Mouse (Mus musculus): ENCODE measurements at regions not wholly inside any gene's neighbourhood (a gene's known extent, or its start where the extent isn't known, plus 50 kb on each side); places are given as distances from the start of the nearest gene placed in this dataset.

DNA sequence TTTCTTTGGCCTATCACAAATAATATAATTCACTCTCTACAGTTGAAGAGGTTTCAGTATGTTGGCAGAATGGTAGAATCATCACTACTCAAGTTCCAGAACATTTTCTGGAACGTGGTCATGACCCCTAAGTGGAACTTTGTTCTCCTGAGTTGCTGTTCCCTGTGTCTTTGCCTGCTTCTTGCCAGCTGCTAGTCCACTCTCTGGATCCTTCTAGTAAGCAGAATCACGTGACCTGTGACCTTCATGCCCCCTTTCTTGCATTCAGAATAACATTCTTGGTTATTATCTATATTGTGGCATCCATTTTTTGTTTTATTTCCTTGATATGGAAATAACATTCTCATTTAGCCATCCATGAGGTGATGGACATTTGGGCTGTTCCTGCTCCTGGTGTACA lies 291.5 kb upstream of the Sall1 start:
- DNase-seq (ENCODE audit: low spot score in 2 of 2), result no peak

DNA sequence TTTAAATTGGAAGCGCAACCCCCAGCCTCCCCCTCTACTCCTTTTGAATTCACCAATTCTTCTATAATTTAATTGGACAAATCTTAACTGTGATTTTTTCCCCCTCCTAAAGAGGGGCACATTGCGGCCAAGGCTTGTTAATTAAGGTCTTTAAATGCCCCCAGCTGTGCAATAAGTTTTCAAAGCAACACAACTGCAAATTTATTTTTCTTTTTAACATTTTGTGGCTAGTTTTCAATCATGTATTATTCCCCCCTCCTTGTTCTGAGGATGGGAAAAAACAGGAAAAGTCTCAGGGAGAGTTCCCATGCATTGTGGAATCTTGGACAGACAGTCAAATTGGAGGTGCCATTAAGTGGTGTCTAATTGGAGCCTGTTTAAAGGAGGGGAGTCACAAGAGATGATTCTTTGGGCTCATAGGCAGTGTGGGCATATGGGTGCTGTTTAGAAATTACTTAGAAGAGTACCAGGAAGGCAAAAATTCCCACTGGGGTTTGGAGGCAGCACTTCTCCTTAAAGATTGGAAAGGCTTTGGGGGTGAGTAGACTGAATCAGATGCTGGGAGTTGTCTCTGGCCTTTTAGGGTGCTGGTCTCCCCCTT lies 281.9 kb upstream of the Sall1 start:
- DNase-seq (ENCODE audit: low spot score in 2 of 2), result no peak

DNA sequence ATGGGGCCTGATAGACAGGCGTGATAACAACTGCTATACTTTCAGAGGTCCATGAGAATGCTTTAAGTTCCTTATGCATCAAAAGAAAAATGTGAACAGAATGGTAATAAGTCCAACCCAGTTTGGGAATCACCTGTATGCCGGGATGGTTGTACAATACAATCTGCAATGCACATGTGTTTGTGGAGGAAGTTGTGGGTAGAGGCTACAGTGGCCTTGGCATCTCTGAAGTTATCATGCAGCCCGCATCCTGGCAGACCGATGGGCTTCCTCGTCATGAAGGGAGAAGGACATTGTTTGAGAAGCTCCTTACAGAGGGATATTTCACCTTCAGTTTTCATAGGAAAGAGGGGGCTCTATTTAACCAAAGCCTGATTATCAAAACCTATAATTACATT lies 281.3 kb upstream of the Sall1 start:
- no peak for DNase-seq (ENCODE audit: low spot score in 2 of 2)

DNA sequence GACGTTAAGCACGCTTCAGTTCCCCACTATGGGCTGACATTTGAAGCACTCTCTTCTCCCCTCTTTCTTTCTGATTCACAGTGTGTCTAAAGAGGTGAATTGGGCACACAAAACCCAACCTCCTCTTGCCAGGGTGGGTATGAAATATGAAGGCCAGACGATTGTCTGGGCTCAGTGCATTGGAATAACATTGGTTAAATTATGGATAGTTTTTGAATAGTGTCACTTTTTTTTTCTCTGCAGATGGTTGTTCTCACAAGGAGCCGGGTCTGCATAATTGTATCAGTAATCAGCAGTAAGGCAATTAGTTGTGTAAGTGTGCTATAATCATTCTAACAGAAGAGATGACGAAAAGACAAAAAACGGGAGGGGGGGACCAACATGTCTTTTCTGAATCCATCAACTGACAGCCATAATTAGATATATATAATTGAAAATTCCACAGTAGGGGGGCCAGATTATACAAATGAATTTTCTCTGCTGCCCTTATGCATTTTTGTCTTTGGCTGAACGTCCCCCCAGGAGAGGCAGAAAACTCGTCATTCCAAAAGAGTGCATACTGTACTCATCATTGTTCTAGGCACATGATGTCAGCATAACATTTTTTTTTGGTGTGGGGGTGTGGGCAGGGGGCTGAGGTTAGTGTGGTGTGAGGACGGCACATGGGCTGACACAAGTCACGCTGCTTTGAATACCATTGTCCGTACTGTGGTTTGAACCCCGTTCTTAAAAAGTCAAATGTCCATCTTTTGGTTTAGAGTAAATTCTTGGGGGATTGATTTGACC lies 280.7 kb upstream of the Sall1 start:
- no peak for DNase-seq (ENCODE audit: low spot score in 2 of 2)

DNA sequence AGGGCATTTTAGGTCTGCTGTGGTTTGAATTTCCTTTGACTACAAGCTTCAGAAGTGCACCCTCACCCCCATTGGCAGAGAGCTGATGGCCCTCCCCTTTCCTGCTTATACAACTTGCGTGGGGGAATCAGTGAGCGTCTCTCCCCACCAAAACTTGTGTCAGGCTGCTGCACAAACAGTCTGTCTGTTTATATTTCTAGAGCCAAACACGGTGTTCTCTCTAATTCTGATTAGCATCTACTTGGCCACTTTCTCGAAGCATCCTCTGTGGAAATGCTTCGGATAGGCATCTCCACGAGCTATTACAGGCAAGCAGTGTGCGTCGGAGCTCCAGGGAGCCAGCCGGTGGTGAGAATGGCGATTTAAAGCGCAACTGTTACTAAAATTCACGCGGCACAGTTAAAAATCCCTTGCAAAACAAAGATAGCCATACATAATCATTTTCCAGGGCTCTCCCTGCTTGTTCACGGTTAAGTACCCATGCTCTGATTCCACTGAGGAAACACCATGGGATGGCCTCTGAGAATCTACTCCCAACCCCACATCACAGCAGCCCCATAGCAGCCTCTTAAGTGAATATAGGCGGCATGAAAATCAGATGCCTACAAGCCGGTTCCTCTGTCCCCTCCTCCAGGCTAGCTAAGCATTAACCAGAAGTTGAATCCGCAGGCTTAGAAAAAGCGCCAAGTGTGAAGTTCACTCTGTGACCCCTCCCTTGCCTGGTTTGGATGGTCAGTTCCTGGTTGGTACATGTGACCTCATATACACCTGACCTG lies 273.7 kb upstream of the Sall1 start:
- peak in 1 of 2 experiments; percentile 7 for DNase-seq (ENCODE audit: low spot score in 2 of 2)

DNA sequence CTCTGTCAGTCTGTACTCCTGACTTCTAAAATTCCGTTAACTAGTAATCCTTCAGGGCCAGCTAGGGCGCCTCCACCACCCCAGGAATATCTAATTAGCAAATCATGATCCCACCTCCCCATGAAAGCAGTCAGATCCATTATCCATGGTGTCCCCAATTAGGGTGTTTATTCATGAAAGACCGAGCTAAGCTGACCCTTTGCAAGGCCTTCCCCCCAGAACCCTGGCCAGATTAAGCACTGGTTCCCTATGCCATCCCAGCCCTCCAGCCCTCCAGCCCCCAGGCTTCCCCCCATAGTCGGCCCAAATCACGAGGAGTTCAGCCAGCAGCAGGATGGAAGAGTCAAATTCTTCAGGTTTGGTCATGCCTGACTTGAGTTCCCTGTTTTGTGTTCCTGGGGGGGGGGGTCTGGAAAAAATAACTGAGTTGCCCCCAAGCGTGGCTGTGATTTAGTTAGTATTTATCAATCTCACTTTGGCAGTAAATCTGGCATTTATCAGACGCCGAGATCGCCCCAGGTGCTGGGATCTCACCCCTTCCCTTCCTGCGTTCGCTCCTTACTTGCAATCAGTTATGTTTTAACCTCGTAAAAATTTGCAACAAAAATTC lies 272.7 kb upstream of the Sall1 start:
- no peak for DNase-seq (ENCODE audit: low spot score in 2 of 2)

DNA sequence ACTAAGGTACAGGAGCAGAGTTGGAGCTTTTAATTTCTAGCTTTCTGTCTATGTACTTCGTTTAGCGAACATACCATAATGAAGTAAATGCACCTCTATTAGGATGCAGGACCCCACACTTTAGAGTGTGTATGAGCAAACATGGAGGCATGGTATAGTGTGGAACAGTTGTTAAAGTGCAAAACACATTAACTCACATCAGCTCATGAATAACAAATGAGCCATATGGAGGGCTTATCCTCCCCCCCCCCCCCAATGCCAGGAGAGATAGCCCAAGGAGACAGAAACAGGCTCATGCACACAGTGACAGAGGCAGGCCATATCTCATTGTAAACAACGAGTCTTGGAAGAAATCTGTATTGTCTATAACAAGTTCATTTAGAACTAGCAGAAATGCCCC lies 270.9 kb upstream of the Sall1 start:
- no peak for DNase-seq (ENCODE audit: low spot score in 2 of 2)

DNA sequence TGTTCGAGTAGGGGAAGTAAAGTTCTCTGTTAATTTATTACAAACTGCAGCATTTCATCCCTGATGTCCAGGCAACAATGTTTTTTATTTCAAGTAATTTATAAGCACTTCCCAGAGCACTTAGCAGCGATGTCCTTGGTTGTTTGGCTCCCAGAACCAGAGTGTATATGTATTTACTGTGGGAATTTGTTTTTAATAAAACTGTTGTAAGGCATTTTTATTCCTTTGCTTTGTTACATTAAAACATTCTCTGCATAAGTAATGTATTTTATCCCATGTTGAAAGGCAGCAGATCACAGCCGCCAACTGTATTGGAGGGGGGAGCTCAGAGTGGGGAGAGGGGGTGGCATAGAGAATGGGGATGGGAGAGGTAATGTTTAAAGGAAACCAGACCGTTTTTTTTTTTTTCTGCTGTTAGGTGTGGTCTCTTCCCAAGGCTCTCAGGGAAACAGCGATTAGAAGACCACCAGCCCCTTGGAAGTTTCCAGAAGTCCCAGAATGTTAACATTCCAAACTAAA lies 266.8 kb upstream of the Sall1 start:
- DNase-seq (ENCODE audit: low spot score in 2 of 2), result no peak

DNA sequence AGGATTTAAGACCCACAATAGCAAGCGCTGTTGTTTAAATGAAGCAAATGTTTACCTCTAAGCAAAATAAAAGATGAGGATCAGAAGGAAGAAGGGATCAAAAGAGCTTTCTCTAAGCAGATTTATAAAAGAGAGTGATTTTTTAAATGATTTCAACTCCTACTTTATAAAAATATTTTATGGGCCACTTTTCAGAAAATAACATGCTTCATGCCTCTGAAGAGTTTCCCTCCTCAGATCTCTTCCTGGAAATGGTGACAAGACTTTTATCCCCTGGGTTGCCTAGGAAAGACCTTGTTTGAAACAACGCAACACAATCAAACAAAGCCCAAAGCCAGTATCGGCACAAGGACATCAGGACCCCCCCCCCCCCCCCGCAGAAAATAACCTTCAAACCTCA lies 265.6 kb upstream of the Sall1 start:
- no peak for DNase-seq (ENCODE audit: low spot score in 2 of 2)

DNA sequence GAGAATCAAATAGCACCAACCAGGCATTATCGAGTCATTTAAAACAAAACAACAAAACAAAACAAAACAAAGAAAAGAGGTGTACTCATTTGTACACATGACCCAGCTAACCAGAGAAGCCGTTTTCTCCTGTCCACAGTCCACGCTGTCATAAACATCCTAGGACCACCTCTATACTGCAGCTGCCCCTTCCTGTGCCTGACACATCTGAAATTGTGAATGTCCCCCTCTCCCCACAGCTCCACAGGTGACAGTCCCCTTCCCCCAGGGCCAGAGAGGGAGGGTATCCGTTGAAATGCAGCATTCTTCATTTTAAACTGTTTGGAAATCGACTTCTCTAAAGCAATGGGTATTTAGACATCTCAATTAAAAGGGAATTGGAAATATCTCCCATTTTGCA lies 265.0 kb upstream of the Sall1 start:
- no peak for DNase-seq (ENCODE audit: low spot score in 2 of 2)

DNA sequence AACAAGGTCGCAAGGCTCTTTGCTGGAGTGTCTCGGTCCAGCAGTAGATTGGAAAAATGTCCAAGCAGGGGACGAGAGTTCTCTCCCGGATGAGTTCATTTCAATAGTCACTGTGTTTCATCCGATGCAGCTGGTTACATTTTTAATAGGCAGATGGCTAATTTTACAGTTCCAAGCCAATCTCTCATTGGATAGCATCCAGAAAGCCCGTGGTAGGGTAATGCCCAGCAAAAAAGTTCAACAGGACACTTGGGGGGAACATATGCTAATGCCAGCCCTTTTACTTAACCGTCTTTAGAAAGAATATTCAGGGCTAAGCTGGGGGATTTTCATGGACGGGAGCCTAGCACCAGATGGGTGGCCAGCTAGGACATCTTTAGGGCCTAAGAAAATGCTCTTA lies 264.6 kb upstream of the Sall1 start:
- DNase-seq (ENCODE audit: low spot score in 2 of 2), result no peak

DNA sequence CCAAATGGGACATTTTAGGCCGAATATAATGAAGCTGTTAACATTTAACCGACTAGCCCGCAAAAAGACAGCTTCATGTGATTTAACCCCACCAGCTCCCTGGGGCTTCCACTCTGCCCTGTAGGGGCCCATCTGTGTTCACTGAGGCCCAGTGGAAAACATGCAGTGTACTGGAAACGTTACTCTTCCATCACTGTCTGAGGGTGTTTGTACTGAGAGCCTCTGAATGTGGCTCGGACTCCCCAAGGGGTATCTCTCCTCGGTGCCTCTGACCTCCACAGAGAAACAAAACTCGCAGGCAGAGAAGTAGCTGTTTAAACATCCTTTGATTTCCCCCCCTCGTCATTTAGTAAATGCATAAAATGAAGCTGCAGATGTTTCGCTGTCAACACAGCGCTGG lies 263.6 kb upstream of the Sall1 start:
- no peak for DNase-seq (ENCODE audit: low spot score in 2 of 2)

DNA sequence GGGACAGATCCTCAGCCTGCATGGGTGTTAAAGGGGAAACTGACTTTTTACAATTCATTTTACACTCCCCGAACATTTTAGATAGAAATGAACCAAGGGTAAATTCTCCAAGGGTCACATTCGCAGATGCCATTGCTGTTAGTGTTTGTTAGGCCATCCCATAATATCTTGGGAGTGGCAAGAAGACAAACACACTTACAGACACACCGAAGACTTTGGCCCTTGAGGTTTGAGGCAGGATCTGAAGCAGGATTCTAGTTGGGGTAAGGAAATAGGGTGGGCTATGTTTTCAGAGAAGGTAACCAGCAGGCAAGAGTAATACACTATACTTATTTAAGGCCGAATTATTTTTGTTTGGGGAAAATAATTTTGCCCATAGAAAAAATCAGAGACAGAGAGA lies 263.1 kb upstream of the Sall1 start:
- DNase-seq (ENCODE audit: low spot score in 2 of 2), result no peak

DNA sequence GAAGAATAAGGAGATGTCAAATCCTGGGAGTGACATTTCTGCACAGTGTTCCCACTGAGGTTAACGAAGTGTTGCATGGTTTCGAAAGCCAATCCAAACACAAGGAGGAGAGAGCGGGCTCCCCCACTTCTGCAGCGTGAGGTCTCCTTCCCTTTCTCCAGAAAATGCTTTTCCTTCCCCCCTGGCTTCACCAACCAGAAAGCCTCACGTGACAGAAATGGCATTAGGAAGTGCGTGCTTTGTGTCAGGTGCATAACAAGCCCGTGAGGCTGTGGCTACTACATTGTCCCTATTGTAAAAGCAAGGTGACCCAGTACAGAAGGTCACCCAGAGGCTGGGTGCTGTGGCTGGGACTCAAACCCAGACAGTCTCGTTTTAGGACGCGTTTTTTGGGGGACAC lies 260.2 kb upstream of the Sall1 start:
- DNase-seq (ENCODE audit: low spot score in 2 of 2), result no peak

DNA sequence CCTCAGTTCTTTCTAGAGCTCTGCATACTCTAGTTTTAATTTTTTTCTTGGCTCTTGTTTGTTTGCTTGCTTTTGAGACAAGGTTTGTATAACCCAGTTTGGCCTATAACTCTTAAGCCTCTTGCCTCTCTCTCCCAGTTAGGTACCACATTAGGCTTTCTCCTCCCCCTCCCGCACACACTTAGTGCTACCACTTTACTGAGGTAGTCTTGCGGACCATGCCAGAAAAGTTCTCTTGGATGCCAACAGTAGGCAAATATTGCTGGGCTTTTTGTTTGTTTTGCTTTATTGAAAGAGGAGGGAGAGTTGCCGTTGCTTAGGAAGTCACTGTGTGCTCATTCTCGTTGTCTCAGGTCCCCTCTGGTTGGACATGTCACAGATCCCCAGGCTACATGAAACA lies 259.4 kb upstream of the Sall1 start:
- DNase-seq (ENCODE audit: low spot score in 2 of 2), result no peak

DNA sequence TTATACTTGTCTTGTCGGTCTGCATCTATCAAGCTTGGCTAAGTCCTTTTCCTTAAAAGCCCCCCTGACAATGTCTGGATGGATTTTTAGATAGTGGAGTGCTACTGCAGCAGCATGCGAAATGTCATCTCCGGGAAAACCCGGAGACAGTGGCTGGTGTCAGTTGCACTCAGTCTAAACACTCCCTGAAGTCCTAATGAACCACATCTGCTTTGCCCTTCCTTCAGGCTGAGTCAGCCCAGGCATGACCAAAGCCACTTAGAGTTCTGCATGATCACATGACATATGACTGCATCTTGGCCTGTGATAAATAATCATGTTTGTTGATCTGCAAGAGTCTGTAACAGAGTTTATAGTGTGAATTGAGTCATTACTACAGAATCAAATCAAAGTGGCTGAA lies 255.7 kb upstream of the Sall1 start:
- no peak for DNase-seq (ENCODE audit: low spot score in 2 of 2)

DNA sequence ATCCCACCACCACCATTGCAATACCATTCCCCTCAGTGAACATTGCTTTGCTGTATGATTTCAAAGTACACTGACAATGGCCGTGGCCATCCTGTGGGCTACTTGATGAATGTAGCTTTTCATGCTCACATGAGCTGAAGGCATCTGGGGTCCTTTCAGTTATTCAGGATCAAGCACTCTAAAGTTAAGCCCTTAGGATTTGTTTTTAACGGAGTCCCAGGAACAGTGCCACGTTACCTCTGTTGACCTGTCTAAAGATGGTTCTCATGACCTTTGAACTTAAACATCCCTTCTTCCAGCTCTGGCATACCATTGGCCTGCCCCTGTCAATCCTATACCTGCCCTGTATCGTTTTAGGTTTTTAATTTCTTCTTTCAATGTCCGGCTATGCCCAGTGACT lies 251.7 kb upstream of the Sall1 start:
- no peak for DNase-seq (ENCODE audit: low spot score in 2 of 2)

DNA sequence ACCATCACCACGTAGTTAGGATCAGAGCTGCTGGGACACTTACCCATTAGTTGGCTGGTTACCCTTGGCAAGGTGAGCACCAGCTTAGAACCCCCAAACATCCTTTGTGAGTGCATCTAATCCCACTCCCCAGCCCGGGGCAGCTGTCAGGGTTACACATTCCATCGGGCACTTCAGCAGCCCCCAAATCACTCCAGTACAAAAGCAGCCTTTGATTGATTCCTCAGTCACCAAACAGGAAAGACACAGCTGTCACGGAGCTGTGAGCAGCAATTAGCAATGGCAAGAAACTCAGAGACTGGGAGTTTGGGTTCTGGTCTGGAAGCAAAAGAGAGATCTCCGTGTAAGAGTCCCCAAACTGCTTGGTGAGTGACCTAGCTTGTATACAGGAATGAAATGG lies 245.1 kb upstream of the Sall1 start:
- no peak for DNase-seq (ENCODE audit: low spot score in 2 of 2)

DNA sequence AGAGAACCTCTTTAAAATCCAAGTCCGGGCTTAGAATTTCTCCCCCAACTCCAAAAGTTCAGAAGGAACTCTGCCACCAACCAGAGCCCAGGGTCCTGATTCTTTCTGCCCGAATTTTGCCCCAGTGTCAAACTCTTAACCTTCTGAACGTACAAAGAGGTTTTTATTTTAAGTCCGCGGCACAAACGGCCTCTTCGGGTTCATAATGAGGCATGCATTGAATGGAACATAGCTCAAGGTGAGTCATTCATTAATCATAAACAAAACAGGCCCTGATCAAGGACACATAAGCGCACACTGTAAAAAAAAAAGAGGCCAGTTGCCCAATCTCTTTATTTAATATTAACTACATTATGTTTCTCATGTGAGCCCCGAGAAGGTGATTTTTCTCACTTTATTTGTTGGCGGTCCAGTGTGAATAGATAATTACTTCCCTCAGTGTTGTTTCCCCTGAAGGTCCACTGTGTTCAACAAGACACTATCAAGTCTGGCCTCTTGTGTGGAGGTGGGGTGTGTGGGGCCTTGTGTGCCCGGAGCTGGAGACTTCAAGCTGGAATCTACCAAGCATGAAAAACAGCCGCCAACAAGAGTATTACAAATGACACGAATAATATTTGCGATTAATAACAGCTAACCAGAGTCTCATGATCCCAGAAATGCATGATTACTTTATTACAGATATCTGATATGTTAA lies 241.1 kb upstream of the Sall1 start:
- no peak for DNase-seq (ENCODE audit: low spot score in 2 of 2)

DNA sequence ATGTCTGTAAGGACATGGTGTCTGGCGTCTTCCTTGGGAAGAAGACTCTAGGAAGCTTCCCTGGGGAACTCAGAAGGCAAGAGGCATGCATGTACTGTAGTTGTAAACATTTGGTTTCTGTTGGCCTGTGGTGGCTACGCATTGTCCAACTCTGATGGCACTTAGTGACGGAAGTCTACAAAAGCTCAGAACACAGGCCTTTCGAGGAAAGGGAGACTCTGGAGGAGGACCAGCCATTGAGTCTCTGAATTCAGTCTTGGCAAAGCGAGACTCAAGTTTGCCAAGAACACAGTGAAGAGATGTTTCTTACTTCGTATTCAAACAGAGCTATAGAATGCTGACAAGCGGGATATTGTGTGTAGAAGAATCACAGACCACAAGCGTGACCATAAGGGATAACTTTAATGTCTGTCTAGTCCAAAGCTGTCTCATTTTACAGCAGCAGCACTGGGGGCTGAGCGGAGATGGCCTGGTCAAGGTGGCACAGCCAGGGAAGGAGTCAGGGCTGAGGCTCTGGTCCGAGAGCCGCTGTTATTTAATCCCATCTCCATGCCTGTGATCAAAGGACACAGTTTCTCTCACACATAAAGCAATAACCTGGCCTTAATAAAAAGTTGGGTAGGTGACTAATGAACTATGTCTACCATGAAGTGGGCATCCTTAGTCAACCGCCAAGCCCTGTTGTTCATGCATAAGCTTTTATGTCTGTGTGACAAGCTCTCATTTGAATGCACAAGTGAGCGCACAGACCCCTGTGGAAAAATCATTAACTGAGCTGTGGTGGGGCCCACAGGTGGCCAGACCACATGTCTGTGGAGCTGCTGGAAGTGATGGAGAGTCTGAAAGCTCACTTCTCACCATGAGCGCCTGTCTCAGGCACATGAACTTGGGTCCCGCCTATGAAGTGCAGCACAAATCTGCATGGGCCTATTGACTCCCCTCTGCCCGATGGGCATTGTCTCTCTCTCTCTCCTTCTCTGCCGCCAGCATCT lies 239.4 kb upstream of the Sall1 start:
- DNase-seq (ENCODE audit: low spot score in 2 of 2), result no peak

DNA sequence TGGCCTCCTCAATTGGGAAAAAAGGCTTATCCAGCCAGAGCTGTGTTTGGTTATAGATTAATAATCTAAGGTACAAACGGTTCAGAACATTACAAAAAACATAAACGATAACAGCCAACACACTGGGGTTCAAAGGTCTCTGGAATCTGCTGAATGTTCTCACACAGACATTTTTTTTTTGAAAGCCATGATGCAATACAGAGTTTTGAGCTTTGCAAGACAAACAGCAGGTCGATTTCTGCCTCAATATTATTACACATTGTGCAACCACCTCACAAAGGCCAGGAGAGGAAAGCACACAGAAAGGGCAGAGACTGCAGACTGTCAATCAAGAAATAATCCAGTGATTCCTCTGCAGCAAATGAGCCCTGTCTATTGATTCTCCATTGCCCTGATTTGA lies 235.9 kb upstream of the Sall1 start:
- DNase-seq (ENCODE audit: low spot score in 2 of 2), result no peak

Measured in frontal cortex, postnatal 14 days (tissue).